Mouse (Mus musculus) liver, embryonic 14 days (tissue): ENCODE measurements around the gene Wnt16. TPM values are rescaled to one million over a fixed set of nuclear protein-coding genes. Genes with fewer than 3 reads are reported as not detected.

ENCODE experiments used
- polyA plus RNA-seq: library from polyadenylated mRNA; depleted of rRNA; stranded (reverse); fragments of >200 nt; gene quantifications from 2 replicates; pipeline ENCODE4 v1.2.3, GENCODE M21; 2012; rRNA removed

Gene Wnt16
- polyA plus RNA-seq, result 0.02 TPM in 1 of 2 replicates, not detected in the other

GRCm38 (mm10) chr6:22288004-22288736 lies at the start of gene Wnt16:
Gene Wnt16, plus strand, starts transcription at chr6:22288227.

Other genes starting within 250 kb of the Wnt16 start
- 4.6 and 4.9 TPM in 2 replicates for gene Fam3c, start 68.0 kb downstream of the Wnt16 start, polyA plus RNA-seq